Mouse (Mus musculus) layer of hippocampus, adult 8-10 months (tissue): ENCODE results near the gene Nlrp2. TPM values are rescaled to one million over a fixed set of nuclear protein-coding genes. Genes with fewer than 3 reads are reported as not detected.

Source experiments
- DNase-seq, 2 experiments: peaks; one replicate each; pipeline ENCODE4 v3.0.0; 2022; ENCODE audit warnings: low spot score in 2 of 2
- total RNA-seq, 4 experiments: library from RNA; stranded (reverse); gene quantifications; 2 replicates each; pipeline ENCODE4 v1.2.4; 2022

The Nlrp2 gene
- not detected for total RNA-seq

- DNase-seq: no peak
Observed at GRCm38 (mm10) chr7:5350935-5351334, at the start of gene Nlrp2. Gene Nlrp2 (minus strand): TSS chr7:5351035.

- no peak for DNase-seq
Observed at GRCm38 (mm10) chr7:5366724-5367123, 15.9 kb upstream of the Nlrp2 start.

GRCm38 (mm10) chr7:5363599-5363998, 12.8 kb upstream of the Nlrp2 start:
- DNase-seq: no peak

DNA sequence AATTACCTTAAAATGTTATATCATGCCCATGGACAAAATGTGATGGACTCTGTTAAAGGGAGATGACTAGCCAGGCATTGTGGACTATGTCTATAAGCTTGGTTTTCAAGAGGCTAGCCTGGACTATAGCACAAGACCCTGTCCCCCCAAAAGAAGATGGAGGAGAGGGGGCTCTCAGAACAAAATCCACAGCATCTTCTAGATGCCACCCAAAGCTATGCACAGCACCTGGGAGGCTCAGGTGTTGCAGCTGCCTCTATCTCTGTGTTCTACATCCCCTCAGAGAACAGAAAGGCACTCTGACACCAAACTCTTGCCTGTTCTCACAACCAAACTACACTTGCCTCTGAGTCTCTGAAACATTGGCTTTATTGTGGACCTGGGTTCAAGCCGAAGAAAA, 598 bp downstream of the Nlrp2 start, which contains the start of gene Gm5065:
Gene Gm5065, plus strand, starts transcription at position 301 of the 400 bp plus-strand sequence.
- no peak for DNase-seq

DNA sequence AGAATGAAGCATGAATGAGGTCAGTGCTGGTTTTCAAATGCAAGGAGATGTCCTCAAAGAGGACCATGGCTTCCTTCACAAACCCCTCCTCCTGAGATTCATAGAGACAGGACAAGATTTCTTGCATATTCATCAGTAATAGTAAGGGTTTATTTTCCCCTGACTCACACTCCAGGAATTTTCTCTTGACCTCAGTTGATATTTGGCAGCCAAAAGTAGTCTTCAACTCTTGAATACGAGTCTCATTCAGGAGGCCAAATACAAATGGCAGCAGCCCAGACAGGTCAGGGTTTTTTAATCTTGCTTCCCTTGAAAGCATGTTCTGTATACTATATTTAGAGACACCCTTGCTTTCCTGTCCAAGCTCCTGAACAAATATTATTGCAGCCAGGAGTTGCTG, 23.3 kb downstream of the Nlrp2 start:
- no peak for DNase-seq

DNA sequence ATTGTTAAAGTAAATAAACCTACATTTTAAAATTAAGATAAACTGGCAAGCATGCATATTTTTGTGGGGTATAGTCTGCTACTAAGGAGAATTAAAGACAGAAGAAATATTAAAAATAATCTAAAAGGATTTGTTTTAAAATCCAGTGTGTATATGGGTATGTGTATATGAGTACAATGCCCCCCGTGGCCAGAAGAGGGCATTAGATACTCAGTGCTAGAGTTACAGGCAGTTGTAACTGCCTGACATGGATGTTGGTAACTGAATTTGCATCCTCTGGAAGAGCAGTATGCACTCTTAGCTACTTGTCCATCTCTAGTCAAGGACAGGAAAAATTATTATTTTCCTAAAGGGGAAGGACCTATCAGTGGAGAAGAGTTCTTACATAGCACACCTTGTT, 62.6 kb downstream of the Nlrp2 start:
- DNase-seq: no peak

DNA sequence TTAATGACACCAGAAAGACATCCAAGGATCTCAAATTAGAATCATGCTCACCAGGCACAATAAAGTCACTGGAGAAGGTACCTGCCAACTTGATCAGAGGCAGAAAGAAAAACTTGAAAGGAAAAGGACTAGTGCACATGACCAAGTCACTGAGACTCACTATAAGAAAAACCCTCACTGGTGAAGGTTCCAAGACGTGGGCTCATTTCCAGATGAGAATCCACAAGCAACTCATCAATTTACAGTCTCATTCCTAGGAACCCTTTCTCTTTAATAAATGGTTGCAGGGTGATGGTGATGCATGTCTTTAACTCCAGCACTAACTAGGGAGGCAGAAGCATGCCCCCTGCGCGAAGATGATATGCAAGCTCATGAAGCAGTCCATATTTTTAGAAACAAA, 87.8 kb downstream of the Nlrp2 start:
- no peak for DNase-seq

Other genes with a start within 250 kb of the Nlrp2 start
- not detected for gene Rfpl4, start 234.1 kb downstream of the Nlrp2 start, total RNA-seq
- gene Rasl2-9, start 225.1 kb downstream of the Nlrp2 start, total RNA-seq: 1 to 10 TPM in 1 of 4 experiments, under 1 TPM in 2, not detected in 1; 0.63 to 1.0 (median 0.77) TPM
- under 1 TPM in 2 of 4 experiments, not detected in 2; 0.02 to 0.04 TPM for gene Vmn1r55, start 201.4 kb downstream of the Nlrp2 start, total RNA-seq
- gene Vmn1r56, start 154.3 kb downstream of the Nlrp2 start, total RNA-seq: not detected
- gene Vmn1r57, start 132.5 kb downstream of the Nlrp2 start, total RNA-seq: not detected
- not detected for gene Gm5065, start 498 bp downstream of the Nlrp2 start, total RNA-seq
- gene Vmn1r58, start 62.4 kb upstream of the Nlrp2 start, total RNA-seq: not detected
- not detected for gene Vmn1r59, start 105.7 kb upstream of the Nlrp2 start, total RNA-seq
- not detected for gene Vmn2r28, start 142.9 kb upstream of the Nlrp2 start, total RNA-seq
- gene Vmn1r60, start 196.3 kb upstream of the Nlrp2 start, total RNA-seq: not detected